Mouse (Mus musculus) embryonic fibroblast, embryonic 13.5 days (primary cell): Measurements from ENCODE around the gene Zdhhc14.

ENCODE experiments used
- CTCF ChIP-seq: IDR thresholded peaks from 2 replicates; pipeline ENCODE4 v1.5.1; 2011; ENCODE audit warnings: mild to moderate bottlenecking, control low read depth, low read length, moderate library complexity, borderline replicate concordance; ENCODE audit not compliant: insufficient read depth
- POLR2A ChIP-seq: IDR thresholded peaks from 2 replicates; pipeline ENCODE4 v1.6.1; 2011; ENCODE audit warnings: low read depth, mild to moderate bottlenecking, control low read depth, low read length, moderate library complexity

GRCm38 (mm10) chr17:5488156-5488555 lies 4.2 kb upstream of the Zdhhc14 start:
- no peak for TF ChIP-seq CTCF
- TF ChIP-seq POLR2A: no peak
